Mouse (Mus musculus): ENCODE data around the gene Akt2. TPM values are rescaled to one million over a fixed set of nuclear protein-coding genes. Genes with fewer than 3 reads are reported as not detected.
"Not testable (repeated sequence)": the region's sequence is repeated elsewhere in the genome, so short reads cannot be mapped to it uniquely, and the experiment has no call there.

Gene Akt2
- polyA plus RNA-seq, 1 experiment from 2014 or later: 114 TPM

GRCm38 (mm10) chr7:27613751-27614499, 22.6 kb downstream of the Akt2 start:
- Histone ChIP-seq H3K36me3 (ENCODE audit: control insufficient read depth, insufficient read depth, low read length) (peaks cover 62% of the 10 kb centered on the region), H3K27ac (replicated peaks; ENCODE audit: low read depth, low read length) (no peak overlapping the region), H3K4me2 (ENCODE audit: low read depth, low read length) (no peak overlapping the region), H3K27me3 (replicated peaks; ENCODE audit: control insufficient read depth, insufficient read depth, low read length) (no peaks in the 10 kb centered on the region), H3K9ac (ENCODE audit: low read depth, low read length) (no peak overlapping the region), H3K9me3 (ENCODE audit: control insufficient read depth, low read length) (no peaks in the 10 kb centered on the region), H3K4me3 (ENCODE audit: low read depth, low read length) (no peak overlapping the region), H3K4me1 (ENCODE audit: control insufficient read depth, insufficient read depth, low read length) (no peaks in the 10 kb centered on the region)
- ATAC-seq (ENCODE audit: low read depth) (no peak), DNase-seq (ENCODE audit: low spot score) (no peak)
- 84% methylated on average over 8 of the region's 8 CpGs for WGBS

DNA sequence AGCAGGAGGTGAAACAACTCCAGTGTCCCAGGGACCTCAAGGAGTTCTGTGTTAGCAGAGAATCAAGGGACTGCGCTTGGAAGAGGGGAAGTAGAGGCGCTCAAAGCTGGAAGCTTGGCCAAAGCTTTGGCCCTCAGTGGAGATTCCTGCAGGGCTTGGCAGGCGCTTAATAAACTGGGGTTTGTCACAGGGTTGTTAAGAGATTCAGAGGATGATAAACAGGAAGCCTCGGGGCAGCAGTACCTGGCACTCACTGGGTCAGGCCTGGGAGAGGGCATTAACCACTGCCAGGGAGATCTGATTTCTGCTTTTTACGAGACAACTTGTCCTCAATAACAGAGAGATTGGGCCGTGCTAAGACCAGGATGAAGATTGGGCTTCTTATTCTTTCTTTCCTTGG, 29.7 kb downstream of the Akt2 start:
- H3K27me3 ChIP-seq (replicated peaks; ENCODE audit: control insufficient read depth, insufficient read depth, low read length): no peaks in the 10 kb centered on the region
- ATAC-seq (ENCODE audit: low read depth): no peak
- no peaks in the 10 kb centered on the region for H3K4me1 ChIP-seq (ENCODE audit: control insufficient read depth, insufficient read depth, low read length)
- H3K9me3 ChIP-seq (ENCODE audit: control insufficient read depth, low read length): no peaks in the 10 kb centered on the region
- no peak for DNase-seq (ENCODE audit: low spot score)
- no peak overlapping the region for H3K4me3 ChIP-seq (ENCODE audit: low read depth, low read length)
- no peak overlapping the region for H3K4me2 ChIP-seq (ENCODE audit: low read depth, low read length)
- WGBS: 85% methylated on average over 6 of the region's 6 CpGs
- no peak overlapping the region for H3K9ac ChIP-seq (ENCODE audit: low read depth, low read length)
- H3K27ac ChIP-seq (replicated peaks; ENCODE audit: low read depth, low read length): no peak overlapping the region
- H3K36me3 ChIP-seq (ENCODE audit: control insufficient read depth, insufficient read depth, low read length): peaks cover 95% of the 10 kb centered on the region

- Histone ChIP-seq H3K36me3 (ENCODE audit: control insufficient read depth, insufficient read depth, low read length) (peaks cover 94% of the 10 kb centered on the region), H3K4me3 (ENCODE audit: low read depth, low read length) (no peak overlapping the region), H3K27me3 (replicated peaks; ENCODE audit: control insufficient read depth, insufficient read depth, low read length) (no peaks in the 10 kb centered on the region), H3K4me1 (ENCODE audit: control insufficient read depth, insufficient read depth, low read length) (no peaks in the 10 kb centered on the region), H3K9me3 (ENCODE audit: control insufficient read depth, low read length) (no peaks in the 10 kb centered on the region), H3K27ac (replicated peaks; ENCODE audit: low read depth, low read length) (no peak overlapping the region), H3K4me2 (ENCODE audit: low read depth, low read length) (no peak overlapping the region), H3K9ac (ENCODE audit: low read depth, low read length) (no peak overlapping the region)
- peak; percentile 24 for DNase-seq (ENCODE audit: low spot score)
- no peak for ATAC-seq (ENCODE audit: low read depth)
- WGBS: 57% methylated on average over 1 of the region's 1 CpGs
Observed at GRCm38 (mm10) chr7:27622234-27622633, 30.9 kb downstream of the Akt2 start.

GRCm38 (mm10) chr7:27624967-27625366, 33.6 kb downstream of the Akt2 start:
- DNase-seq (ENCODE audit: low spot score) (no peak), ATAC-seq (ENCODE audit: low read depth) (no peak)
- Histone ChIP-seq H3K36me3 (ENCODE audit: control insufficient read depth, insufficient read depth, low read length) (peaks cover 93% of the 10 kb centered on the region), H3K4me2 (ENCODE audit: low read depth, low read length) (no peak overlapping the region), H3K27ac (replicated peaks; ENCODE audit: low read depth, low read length) (no peak overlapping the region), H3K4me1 (ENCODE audit: control insufficient read depth, insufficient read depth, low read length) (no peaks in the 10 kb centered on the region), H3K4me3 (ENCODE audit: low read depth, low read length) (no peak overlapping the region), H3K9me3 (ENCODE audit: control insufficient read depth, low read length) (no peaks in the 10 kb centered on the region), H3K9ac (ENCODE audit: low read depth, low read length) (no peak overlapping the region), H3K27me3 (replicated peaks; ENCODE audit: control insufficient read depth, insufficient read depth, low read length) (no peaks in the 10 kb centered on the region)

DNA sequence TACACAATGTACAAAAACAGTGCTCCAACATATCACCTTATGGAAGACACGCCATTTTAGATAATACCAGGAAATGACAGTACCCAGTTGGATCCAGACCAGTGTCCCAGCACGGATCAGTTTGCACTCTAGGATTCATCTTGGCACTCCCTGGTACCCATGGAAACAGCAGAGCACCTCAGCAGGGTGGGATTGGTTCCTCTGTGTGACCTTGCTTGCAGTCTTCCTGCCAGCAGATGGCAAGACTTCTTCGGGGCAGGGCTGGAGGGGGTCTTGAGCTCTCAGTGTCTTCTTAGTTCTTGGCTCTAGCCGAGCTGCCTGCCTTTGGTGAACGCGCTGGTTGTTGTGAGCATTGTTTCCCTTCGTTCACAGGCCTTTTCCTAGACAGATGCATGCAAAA, 36.4 kb downstream of the Akt2 start:
- Histone ChIP-seq H3K27me3 (replicated peaks; ENCODE audit: control insufficient read depth, insufficient read depth, low read length) (no peaks in the 10 kb centered on the region), H3K9me3 (ENCODE audit: control insufficient read depth, low read length) (no peaks in the 10 kb centered on the region), H3K36me3 (ENCODE audit: control insufficient read depth, insufficient read depth, low read length) (peaks cover 89% of the 10 kb centered on the region), H3K27ac (replicated peaks; ENCODE audit: low read depth, low read length) (no peak overlapping the region), H3K4me1 (ENCODE audit: control insufficient read depth, insufficient read depth, low read length) (no peaks in the 10 kb centered on the region), H3K4me3 (ENCODE audit: low read depth, low read length) (no peak overlapping the region), H3K4me2 (ENCODE audit: low read depth, low read length) (no peak overlapping the region), H3K9ac (ENCODE audit: low read depth, low read length) (no peak overlapping the region)
- no peak for DNase-seq (ENCODE audit: low spot score)
- WGBS: 84% methylated on average over 7 of the region's 7 CpGs
- no peak for ATAC-seq (ENCODE audit: low read depth)

- H3K4me2 ChIP-seq (ENCODE audit: low read depth, low read length): no peak overlapping the region
- H3K9ac ChIP-seq (ENCODE audit: low read depth, low read length): no peak overlapping the region
- no peaks in the 10 kb centered on the region for H3K4me1 ChIP-seq (ENCODE audit: control insufficient read depth, insufficient read depth, low read length)
- no peak for ATAC-seq (ENCODE audit: low read depth)
- H3K27me3 ChIP-seq (replicated peaks; ENCODE audit: control insufficient read depth, insufficient read depth, low read length): no peaks in the 10 kb centered on the region
- H3K27ac ChIP-seq (replicated peaks; ENCODE audit: low read depth, low read length): no peak overlapping the region
- H3K36me3 ChIP-seq (ENCODE audit: control insufficient read depth, insufficient read depth, low read length): peaks cover 90% of the 10 kb centered on the region
- H3K9me3 ChIP-seq (ENCODE audit: control insufficient read depth, low read length): no peaks in the 10 kb centered on the region
- DNase-seq (ENCODE audit: low spot score): no peak
- no peak overlapping the region for H3K4me3 ChIP-seq (ENCODE audit: low read depth, low read length)
- WGBS: 96% methylated on average over 6 of the region's 6 CpGs
Observed at GRCm38 (mm10) chr7:27628190-27628589, 36.8 kb downstream of the Akt2 start.

DNA sequence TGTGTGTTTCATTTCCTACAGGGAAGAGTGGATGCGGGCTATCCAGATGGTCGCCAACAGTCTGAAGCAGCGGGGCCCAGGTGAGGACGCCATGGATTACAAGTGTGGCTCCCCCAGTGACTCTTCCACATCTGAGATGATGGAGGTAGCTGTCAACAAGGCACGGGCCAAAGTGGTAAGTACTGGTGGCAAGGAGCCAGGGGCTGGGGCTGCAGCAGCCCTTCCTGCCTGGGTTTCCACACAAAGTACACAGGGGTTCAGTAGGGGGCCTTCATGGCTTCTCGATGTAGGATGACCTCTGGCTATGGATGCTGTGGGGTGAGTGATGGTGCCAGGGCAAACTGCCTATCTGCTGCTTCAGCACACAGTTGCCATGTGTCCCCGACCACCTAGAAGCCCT, 37.5 kb downstream of the Akt2 start:
- 96% methylated on average over 7 of the region's 7 CpGs for WGBS
- H3K27ac ChIP-seq (replicated peaks; ENCODE audit: low read depth, low read length); H3K9me3 ChIP-seq (ENCODE audit: control insufficient read depth, low read length); H3K9ac ChIP-seq (ENCODE audit: low read depth, low read length); H3K27me3 ChIP-seq (replicated peaks; ENCODE audit: control insufficient read depth, insufficient read depth, low read length); ATAC-seq (ENCODE audit: low read depth); H3K4me1 ChIP-seq (ENCODE audit: control insufficient read depth, insufficient read depth, low read length); H3K4me2 ChIP-seq (ENCODE audit: low read depth, low read length); H3K4me3 ChIP-seq (ENCODE audit: low read depth, low read length); DNase-seq (ENCODE audit: low spot score): not testable (repeated sequence)
- H3K36me3 ChIP-seq (ENCODE audit: control insufficient read depth, insufficient read depth, low read length): peaks cover 90% of the 10 kb centered on the region

DNA sequence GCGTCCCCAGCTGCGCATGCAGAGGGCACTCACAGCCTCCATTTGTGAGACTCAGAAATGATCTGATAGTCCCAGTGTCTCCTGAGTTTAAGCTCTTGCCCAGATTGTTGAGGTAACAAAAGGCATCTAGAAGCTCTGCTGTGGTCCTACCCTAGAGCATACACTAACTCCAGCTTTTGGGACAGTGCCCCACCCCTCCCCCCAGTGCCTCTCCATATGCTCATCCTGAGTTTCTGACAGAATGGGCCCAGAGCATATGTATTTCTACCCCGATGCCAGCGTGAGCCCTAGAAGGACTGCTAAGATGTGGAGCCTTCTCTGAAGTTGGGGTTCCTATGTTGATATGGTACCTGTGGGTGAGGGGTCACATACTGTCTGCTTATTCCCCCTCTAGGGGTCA, 40.1 kb downstream of the Akt2 start:
- H3K4me2 ChIP-seq (ENCODE audit: low read depth, low read length): no peak overlapping the region
- H3K9ac ChIP-seq (ENCODE audit: low read depth, low read length): no peak overlapping the region
- ATAC-seq (ENCODE audit: low read depth) (no peak), DNase-seq (ENCODE audit: low spot score) (no peak)
- 92% methylated on average over 4 of the region's 4 CpGs for WGBS
- no peak overlapping the region for H3K27ac ChIP-seq (replicated peaks; ENCODE audit: low read depth, low read length)
- H3K9me3 ChIP-seq (ENCODE audit: control insufficient read depth, low read length): no peaks in the 10 kb centered on the region
- H3K4me1 ChIP-seq (ENCODE audit: control insufficient read depth, insufficient read depth, low read length): no peaks in the 10 kb centered on the region
- H3K27me3 ChIP-seq (replicated peaks; ENCODE audit: control insufficient read depth, insufficient read depth, low read length): no peaks in the 10 kb centered on the region
- H3K4me3 ChIP-seq (ENCODE audit: low read depth, low read length): no peak overlapping the region
- peaks cover 87% of the 10 kb centered on the region for H3K36me3 ChIP-seq (ENCODE audit: control insufficient read depth, insufficient read depth, low read length)

DNA sequence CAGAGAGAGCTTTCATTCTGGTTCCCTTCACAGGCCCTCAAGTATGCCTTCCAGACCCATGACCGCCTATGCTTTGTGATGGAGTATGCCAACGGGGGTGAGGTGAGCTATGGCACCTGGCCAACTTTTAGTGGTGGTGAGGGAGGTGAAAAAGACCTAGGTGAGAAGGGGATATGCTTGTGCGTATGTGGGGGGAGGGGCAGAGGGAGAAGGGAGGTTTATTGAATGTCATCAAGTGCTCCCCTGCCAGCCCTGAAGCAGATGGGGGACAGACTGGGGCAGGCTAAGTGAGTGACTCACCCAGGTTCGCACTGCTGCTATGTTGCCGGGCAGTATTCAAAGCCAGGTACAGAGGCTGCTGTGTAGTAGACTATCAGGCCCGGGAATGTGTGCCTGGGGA, 41.8 kb downstream of the Akt2 start:
- Histone ChIP-seq H3K36me3 (ENCODE audit: control insufficient read depth, insufficient read depth, low read length) (peaks cover 85% of the 10 kb centered on the region), H3K4me1 (ENCODE audit: control insufficient read depth, insufficient read depth, low read length) (no peaks in the 10 kb centered on the region), H3K4me2 (ENCODE audit: low read depth, low read length) (no peak overlapping the region), H3K4me3 (ENCODE audit: low read depth, low read length) (no peak overlapping the region), H3K9me3 (ENCODE audit: control insufficient read depth, low read length) (no peaks in the 10 kb centered on the region), H3K9ac (ENCODE audit: low read depth, low read length) (no peak overlapping the region), H3K27ac (replicated peaks; ENCODE audit: low read depth, low read length) (no peak overlapping the region), H3K27me3 (replicated peaks; ENCODE audit: control insufficient read depth, insufficient read depth, low read length) (no peaks in the 10 kb centered on the region)
- DNase-seq (ENCODE audit: low spot score) (no peak), ATAC-seq (ENCODE audit: low read depth) (no peak)
- 91% methylated on average over 6 of the region's 6 CpGs for WGBS

Data from embryonic facial prominence, embryonic 14.5 days (tissue).